Mouse (Mus musculus): Measurements from ENCODE around the gene Agfg2. TPM values are rescaled to one million over a fixed set of nuclear protein-coding genes. Genes with fewer than 3 reads are reported as not detected.

Gene Agfg2
- total RNA-seq (2023): 10 to 100 TPM; 24.7 to 27.5 TPM

GRCm38 (mm10) chr5:137684294-137685123 lies at the start of gene Agfg2:
Agfg2 (minus strand) TSS chr5:137684726.

GRCm38 (mm10) chr5:137645652-137646091 lies 38.9 kb downstream of the Agfg2 start, which contains the start of gene Irs3:
Irs3 (minus strand) TSS chr5:137645714.

GRCm38 (mm10) chr5:137641054-137641453 lies 43.5 kb downstream of the Agfg2 start, which contains the start of gene Sap25:
Sap25 (plus strand) TSS chr5:137641334.

GRCm38 (mm10) chr5:137628498-137629305 lies 55.8 kb downstream of the Agfg2 start, which contains the start of the genes Fbxo24, Lrch4 and Gm20605:
Fbxo24 (minus strand) TSS chr5:137629002.
Lrch4 (plus strand) TSS chr5:137629121.
Gm20605 (plus strand) TSS chr5:137629175.

GRCm38 (mm10) chr5:137613550-137613949 lies 71.0 kb downstream of the Agfg2 start, which contains the start of gene Pcolce:
Pcolce (minus strand) TSS chr5:137613784.

GRCm38 (mm10) chr5:137600619-137601364 lies 83.7 kb downstream of the Agfg2 start, which contains the start of gene Mospd3:
Mospd3 (minus strand) TSS chr5:137601058.

Other genes with a start within 250 kb of the Agfg2 start
- under 1 TPM; 0.21 to 0.23 TPM for gene Zan, start 207.7 kb downstream of the Agfg2 start, total RNA-seq (2023)
- gene Pop7, start 182.2 kb downstream of the Agfg2 start, total RNA-seq (2023): 10 to 100 TPM; 22.7 to 28.5 TPM
- 10 to 100 TPM; 95.7 to 97.2 TPM for gene Gigyf1, start 166.2 kb downstream of the Agfg2 start, total RNA-seq (2023)
- not detected for gene Epo, start 151.5 kb downstream of the Agfg2 start, total RNA-seq (2023)
- gene Gnb2, start 151.2 kb downstream of the Agfg2 start, total RNA-seq (2023): 100 to 1,000 TPM; 327 to 334 TPM
- not detected for gene Actl6b, start 131.2 kb downstream of the Agfg2 start, total RNA-seq (2023)
- 1 to 10 TPM; 1.9 to 2.2 TPM for gene Tfr2, start 114.9 kb downstream of the Agfg2 start, total RNA-seq (2023)
- gene Mospd3, start 83.7 kb downstream of the Agfg2 start, total RNA-seq (2023): 10 to 100 TPM; 32.7 to 38.3 TPM
- under 1 TPM; 0.47 to 0.93 TPM for gene Pcolce, start 70.9 kb downstream of the Agfg2 start, total RNA-seq (2023)
- under 1 TPM in 1 of 2 experiments, not detected in 1; 0.50 TPM for gene Fbxo24, start 55.7 kb downstream of the Agfg2 start, total RNA-seq (2023)
- 100 to 1,000 TPM; 189 to 193 TPM for gene Lrch4, start 55.6 kb downstream of the Agfg2 start, total RNA-seq (2023)
- 10 to 100 TPM; 61.4 to 68.4 TPM for gene Gm20605, start 55.6 kb downstream of the Agfg2 start, total RNA-seq (2023)
- 100 to 1,000 TPM in 1 of 2 experiments, 10 to 100 TPM in 1; 98.4 to 116 TPM for gene Sap25, start 43.4 kb downstream of the Agfg2 start, total RNA-seq (2023)
- gene Irs3, start 39.0 kb downstream of the Agfg2 start, total RNA-seq (2023): 1 to 10 TPM in 1 of 2 experiments, under 1 TPM in 1; 0.58 to 1.2 TPM
- gene Nyap1, start 56.9 kb upstream of the Agfg2 start, total RNA-seq (2023): 1 to 10 TPM; 2.1 to 2.3 TPM
- 100 to 1,000 TPM; 231 to 235 TPM for gene Tsc22d4, start 61.0 kb upstream of the Agfg2 start, total RNA-seq (2023)
- 10 to 100 TPM; 23.2 to 26.0 TPM for gene Ppp1r35, start 94.1 kb upstream of the Agfg2 start, total RNA-seq (2023)
- 100 to 1,000 TPM; 120 to 126 TPM for gene Mepce, start 102.9 kb upstream of the Agfg2 start, total RNA-seq (2023)
- gene Zcwpw1, start 103.1 kb upstream of the Agfg2 start, total RNA-seq (2023): 10 to 100 TPM; 19.2 to 22.2 TPM
- 1 to 10 TPM; 3.2 to 3.3 TPM for gene Pilra, start 151.6 kb upstream of the Agfg2 start, total RNA-seq (2023)
- gene Pilrb1, start 173.4 kb upstream of the Agfg2 start, total RNA-seq (2023): 1 to 10 TPM; 1.7 to 2.7 TPM
- 1 to 10 TPM in 1 of 2 experiments, not detected in 1; 2.4 TPM for gene Pilrb2, start 187.1 kb upstream of the Agfg2 start, total RNA-seq (2023)
- gene Cyp3a13, start 236.9 kb upstream of the Agfg2 start, total RNA-seq (2023): not detected